Mouse (Mus musculus) limb, embryonic 11.5 days (tissue): ENCODE data around the gene Lins1. TPM values are rescaled to one million over a fixed set of nuclear protein-coding genes. Genes with fewer than 3 reads are reported as not detected.

Experiments
- ATAC-seq: fragments of 200-750 bp; cut with Nextera tagmentation; 2 replicates; pipeline ENCODE4 v1.8.0; 2017; ENCODE audit warnings: low read depth; ENCODE audit not compliant: insufficient number of reproducible peaks, low FRiP score, low TSS enrichment
- DNase-seq: peaks from one replicate; pipeline ENCODE4 v3.0.0-alpha.2; 2015; ENCODE audit warnings: low spot score
- H3K27ac ChIP-seq: fragments of 300-500 bp; sonication (generic); replicated peaks from 2 replicates; pipeline ENCODE4 v1.5.1; 2014; ENCODE audit warnings: low read depth, mild to moderate bottlenecking, low read length
- H3K27me3 ChIP-seq: fragments of 300-500 bp; sonication (generic); 2 replicates; pipeline ENCODE4 v1.6.1; 2014; ENCODE audit warnings: mild to moderate bottlenecking, low read length, mixed read lengths; ENCODE audit not compliant: control insufficient read depth, insufficient read depth
- H3K36me3 ChIP-seq: fragments of 300-500 bp; sonication (generic); 2 replicates; pipeline ENCODE4 v1.6.1; 2014; ENCODE audit warnings: mild to moderate bottlenecking, low read length, moderate library complexity, mixed read lengths; ENCODE audit not compliant: control insufficient read depth, insufficient read depth
- H3K4me1 ChIP-seq: fragments of 300-500 bp; sonication (generic); 2 replicates; pipeline ENCODE4 v1.6.1; 2014; ENCODE audit warnings: low read length, mixed read lengths; ENCODE audit not compliant: control insufficient read depth, insufficient read depth
- H3K4me2 ChIP-seq: fragments of 300-500 bp; sonication (generic); 2 replicates; pipeline ENCODE4 v1.6.1; 2014; ENCODE audit warnings: low read depth, mild to moderate bottlenecking, moderate library complexity; ENCODE audit not compliant: severe bottlenecking
- H3K4me3 ChIP-seq: fragments of 300-500 bp; sonication (generic); 2 replicates; pipeline ENCODE4 v1.5.1; 2014; ENCODE audit warnings: low read depth, low read length
- H3K9ac ChIP-seq: fragments of 300-500 bp; sonication (generic); 2 replicates; pipeline ENCODE4 v1.6.1; 2014; ENCODE audit warnings: mild to moderate bottlenecking, low read length
- H3K9me3 ChIP-seq: fragments of 300-500 bp; sonication (generic); 2 replicates; pipeline ENCODE4 v1.6.1; 2016; ENCODE audit warnings: low read length; ENCODE audit not compliant: control insufficient read depth
- WGBS: fragments of 180-500 bp; shearing (Covaris S2); extraction: QIAGEN DNeasy Blood & Tissue Kit; methylation state at CpG from one replicate; pipeline ENCODE4 v1.1.7; 2014; 5-methylcytosine and 5-hydroxymethylcytosine counted together
- polyA plus RNA-seq: library from polyadenylated mRNA; unstranded; fragments of >200 nt; fragmentation: Nextera tagmentation; extraction: Ambion mirVana; gene quantifications from 2 replicates; pipeline ENCODE4 v1.2.1, GENCODE M21; 2014

Gene Lins1
- polyA plus RNA-seq, 1 experiment from 2014 or later: 24.5 TPM

- no peaks in the 10 kb centered on the region for H3K27me3 ChIP-seq
- H3K4me3 ChIP-seq: no peak overlapping the region
- H3K4me1 ChIP-seq: no peaks in the 10 kb centered on the region
- H3K36me3 ChIP-seq: no peaks in the 10 kb centered on the region
- no peak overlapping the region for H3K9ac ChIP-seq
- H3K9me3 ChIP-seq: no peaks in the 10 kb centered on the region
- WGBS: 81% methylated on average over 8 of the region's 8 CpGs
- no peak for DNase-seq
- H3K27ac ChIP-seq: no peak overlapping the region
- ATAC-seq: no peak
- H3K4me2 ChIP-seq: no peak overlapping the region
Measured at GRCm38 (mm10) chr7:66753816-66754215, 64.1 kb downstream of the Lins1 start.

GRCm38 (mm10) chr7:66755611-66756010, 65.9 kb downstream of the Lins1 start:
- H3K27ac ChIP-seq: no peak overlapping the region
- H3K9me3 ChIP-seq: no peaks in the 10 kb centered on the region
- no peak overlapping the region for H3K9ac ChIP-seq
- no peaks in the 10 kb centered on the region for H3K4me1 ChIP-seq
- WGBS: 86% methylated on average over 7 of the region's 7 CpGs
- no peak overlapping the region for H3K4me3 ChIP-seq
- H3K27me3 ChIP-seq: no peaks in the 10 kb centered on the region
- ATAC-seq (no peak), DNase-seq (no peak)
- no peak overlapping the region for H3K4me2 ChIP-seq
- H3K36me3 ChIP-seq: no peaks in the 10 kb centered on the region

Other genes with a start within 250 kb of the Lins1 start
- 17.7 and 20.5 TPM in 2 replicates for gene Asb7, start 293 bp upstream of the Lins1 start, polyA plus RNA-seq
- 1.1 and 1.5 TPM in 2 replicates for gene Cers3, start 53.6 kb downstream of the Lins1 start, polyA plus RNA-seq
- 7.7 and 8.4 TPM in 2 replicates for gene Adamts17, start 149.8 kb downstream of the Lins1 start, polyA plus RNA-seq